Mouse (Mus musculus) liver, embryonic 13.5 days (tissue): ENCODE results near the gene Areg. TPM values are rescaled to one million over a fixed set of nuclear protein-coding genes. Genes with fewer than 3 reads are reported as not detected.

Source experiments
- ATAC-seq: fragments of 200-750 bp; cut with Nextera tagmentation; 2 replicates; pipeline ENCODE4 v1.8.0; 2017; ENCODE audit warnings: low read depth, mild to moderate bottlenecking, moderate number of reproducible peaks, moderate library complexity
- DNase-seq: peaks from one replicate; pipeline ENCODE4 v3.0.0; 2022
- H3K27ac ChIP-seq: fragments of 300-500 bp; sonication (generic); 2 replicates; pipeline ENCODE4 v1.5.1; 2015; ENCODE audit warnings: moderate library complexity, mild to moderate bottlenecking, inconsistent platforms
- H3K27me3 ChIP-seq: fragments of 300-500 bp; sonication (generic); 2 replicates; pipeline ENCODE4 v1.6.1; 2015; ENCODE audit warnings: mild to moderate bottlenecking, inconsistent platforms
- H3K36me3 ChIP-seq: fragments of 300-500 bp; sonication (generic); 2 replicates; pipeline ENCODE4 v1.6.1; 2015; ENCODE audit warnings: mild to moderate bottlenecking, inconsistent platforms
- H3K4me1 ChIP-seq: fragments of 300-500 bp; sonication (generic); replicated peaks from 2 replicates; pipeline ENCODE4 v1.6.1; 2015; ENCODE audit warnings: inconsistent platforms
- H3K4me2 ChIP-seq: fragments of 300-500 bp; sonication (generic); 2 replicates; pipeline ENCODE4 v1.6.1; 2015; ENCODE audit warnings: inconsistent platforms, mild to moderate bottlenecking, moderate library complexity
- H3K4me3 ChIP-seq: fragments of 300-500 bp; sonication (generic); replicated peaks from 2 replicates; pipeline ENCODE4 v1.5.1; 2015; ENCODE audit warnings: mild to moderate bottlenecking, inconsistent platforms
- H3K9ac ChIP-seq: fragments of 300-500 bp; sonication (generic); 2 replicates; pipeline ENCODE4 v1.6.1; 2015; ENCODE audit warnings: mild to moderate bottlenecking, inconsistent platforms
- H3K9me3 ChIP-seq: fragments of 300-500 bp; sonication (generic); replicated peaks from 2 replicates; pipeline ENCODE4 v1.6.1; 2016; ENCODE audit warnings: inconsistent platforms
- WGBS: fragments of 180-500 bp; shearing (Covaris S2); methylation state at CpG from one replicate; pipeline ENCODE4 v1.1.7; 2015; ENCODE audit not compliant: insufficient replicate concordance; 5-methylcytosine and 5-hydroxymethylcytosine counted together
- polyA plus RNA-seq: library from polyadenylated mRNA; unstranded; fragments of >200 nt; fragmentation: Nextera tagmentation; extraction: Ambion mirVana; gene quantifications from 2 replicates; pipeline ENCODE4 v1.2.1, GENCODE M21; 2015

The Areg gene
- polyA plus RNA-seq, 1 experiment from 2014 or later: not detected

DNA sequence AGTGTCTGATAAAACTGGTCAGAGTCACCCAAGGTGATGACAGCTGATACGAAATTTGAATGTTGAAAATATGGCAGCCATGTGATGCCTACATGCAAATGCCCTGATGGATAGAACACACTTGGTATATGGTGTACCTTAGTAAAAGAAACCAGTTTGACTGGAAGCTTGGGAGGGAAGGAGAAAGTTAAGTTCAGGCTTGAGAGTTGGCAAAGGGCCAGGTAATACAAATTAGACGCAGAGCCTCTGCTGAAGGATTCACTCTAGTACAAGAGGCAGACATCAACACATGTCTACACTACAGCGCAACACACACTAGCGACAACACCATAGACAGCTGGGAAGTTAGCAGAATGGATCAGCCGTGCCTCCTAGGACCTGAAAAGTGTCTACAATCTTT is 27.2 kb downstream of the Areg start:
- Histone ChIP-seq H3K36me3 (no peaks in the 10 kb centered on the region), H3K4me3 (no peak overlapping the region), H3K9me3 (no peaks in the 10 kb centered on the region), H3K27ac (no peak overlapping the region), H3K4me1 (no peaks in the 10 kb centered on the region), H3K27me3 (no peaks in the 10 kb centered on the region), H3K9ac (no peak overlapping the region), H3K4me2 (no peak overlapping the region)
- WGBS: 76% methylated on average over 5 of the region's 5 CpGs
- DNase-seq (no peak), ATAC-seq (no peak)

DNA sequence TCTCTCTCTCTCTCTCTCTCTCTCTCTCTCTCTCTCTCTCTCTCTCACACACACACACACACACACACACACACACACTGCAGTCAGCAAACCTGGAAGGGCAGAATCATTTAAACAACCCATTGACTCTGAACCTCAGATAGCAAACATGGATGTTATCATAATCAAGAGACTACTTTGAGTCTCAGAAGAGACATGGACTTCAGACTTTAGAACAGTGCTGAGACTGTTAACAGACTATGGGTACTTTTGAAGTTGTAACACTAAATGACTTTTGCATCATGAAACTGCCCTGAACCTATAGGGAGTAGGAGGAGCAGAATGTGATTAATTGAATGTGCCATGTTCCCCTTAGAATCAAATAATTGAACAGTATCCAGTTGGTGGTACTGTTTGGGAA is 37.0 kb downstream of the Areg start:
- Histone ChIP-seq H3K27me3 (no peaks in the 10 kb centered on the region), H3K4me1 (no peaks in the 10 kb centered on the region), H3K4me2 (no peak overlapping the region), H3K4me3 (no peak overlapping the region), H3K9ac (no peak overlapping the region), H3K27ac (no peak overlapping the region), H3K9me3 (no peaks in the 10 kb centered on the region), H3K36me3 (no peaks in the 10 kb centered on the region)
- ATAC-seq (no peak), DNase-seq (no peak)

DNA sequence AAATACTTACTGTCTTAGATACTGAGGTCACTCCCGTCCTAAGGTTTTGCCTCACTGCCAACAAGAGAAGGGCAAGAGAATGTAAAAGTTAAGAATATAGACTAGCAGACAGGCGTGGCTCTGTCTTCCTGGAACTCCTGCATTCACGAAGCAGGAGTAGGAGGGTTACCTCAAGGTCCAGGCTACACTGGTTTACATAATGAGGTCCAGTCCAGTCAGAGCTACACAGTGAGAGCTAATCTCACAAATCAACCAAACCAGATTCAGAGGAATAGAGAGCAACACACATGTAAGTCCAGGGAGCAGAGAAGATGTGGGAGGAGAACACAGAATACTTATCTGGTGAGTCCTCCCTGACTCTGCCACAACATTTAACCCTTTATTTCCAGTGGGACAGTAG is 55.2 kb downstream of the Areg start:
- H3K27ac ChIP-seq: no peak overlapping the region
- H3K27me3 ChIP-seq: no peaks in the 10 kb centered on the region
- WGBS: 51% methylated on average over 3 of the region's 3 CpGs
- H3K4me2 ChIP-seq: no peak overlapping the region
- no peaks in the 10 kb centered on the region for H3K4me1 ChIP-seq
- ATAC-seq: no peak
- no peaks in the 10 kb centered on the region for H3K36me3 ChIP-seq
- no peak overlapping the region for H3K9ac ChIP-seq
- no peaks in the 10 kb centered on the region for H3K9me3 ChIP-seq
- no peak for DNase-seq
- no peak overlapping the region for H3K4me3 ChIP-seq

Other genes starting within 250 kb of the Areg start
- gene Cxcl1, start 248.4 kb upstream of the Areg start, polyA plus RNA-seq: 0.78 and 1.5 TPM in 2 replicates
- gene Cxcl2, start 235.7 kb upstream of the Areg start, polyA plus RNA-seq: not detected in 2 replicates
- 9.7 and 10.0 TPM in 2 replicates for gene Mthfd2l, start 208.5 kb upstream of the Areg start, polyA plus RNA-seq
- gene Epgn, start 112.1 kb upstream of the Areg start, polyA plus RNA-seq: 0.06 TPM in 1 of 2 replicates, not detected in the other
- 0.06 and 0.10 TPM in 2 replicates for gene Ereg, start 65.0 kb upstream of the Areg start, polyA plus RNA-seq